Mouse (Mus musculus): Measurements from ENCODE around the gene Serpina7. TPM values are rescaled to one million over a fixed set of nuclear protein-coding genes. Genes with fewer than 3 reads are reported as not detected.

The Serpina7 gene
- not detected in 2 replicates for polyA plus RNA-seq (2012; rRNA removed)

GRCm38 (mm10) chrX:139085077-139085476 is at the start of gene Serpina7:
Gene Serpina7 (minus strand): TSS chrX:139085236.
- H3K4me3 ChIP-seq (ENCODE audit: insufficient read depth, low read length), result no peak within 1 kb of the TSS
- no peaks in the 10 kb centered on the region for H3K4me1 ChIP-seq (ENCODE audit: control insufficient read depth, insufficient read depth, low read length)
- no peak within 1 kb of the TSS for H3K27ac ChIP-seq (ENCODE audit: insufficient read depth, low read length)
- TF ChIP-seq CTCF (IDR thresholded peaks at IDR 0.05; ENCODE audit: extremely low read depth, insufficient read depth, low read length), result no peak
- TF ChIP-seq POLR2A (IDR thresholded peaks at IDR 0.05; ENCODE audit: extremely low read depth, insufficient read depth, low read length), result no peak

DNA sequence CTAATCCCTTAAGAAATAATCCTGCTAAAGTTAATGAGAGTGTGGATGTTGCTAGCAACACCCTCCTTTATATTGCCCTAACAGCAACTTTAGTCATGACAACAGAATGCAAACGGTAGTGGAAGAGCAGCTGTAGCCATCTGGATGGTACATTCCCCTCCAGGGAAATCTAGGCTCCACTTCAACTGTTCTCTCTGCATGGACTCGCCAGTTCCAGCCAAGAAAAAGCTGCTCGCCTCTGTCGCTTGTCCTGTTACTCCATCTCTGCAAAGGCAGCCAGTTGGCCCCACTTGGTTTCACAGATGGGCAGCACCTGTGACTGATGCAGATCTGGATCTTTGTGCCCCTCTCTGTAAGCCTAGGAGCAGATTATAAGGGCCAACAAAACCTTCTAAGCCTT is 49.0 kb upstream of the Serpina7 start:
- Histone ChIP-seq H3K4me3 (ENCODE audit: insufficient read depth, low read length) (no peak overlapping the region), H3K27ac (ENCODE audit: insufficient read depth, low read length) (no peak overlapping the region), H3K4me1 (ENCODE audit: control insufficient read depth, insufficient read depth, low read length) (no peaks in the 10 kb centered on the region)
- no peak for TF ChIP-seq POLR2A (IDR thresholded peaks at IDR 0.05; ENCODE audit: extremely low read depth, insufficient read depth, low read length)
- no peak for TF ChIP-seq CTCF (IDR thresholded peaks at IDR 0.05; ENCODE audit: extremely low read depth, insufficient read depth, low read length)

- no peak for TF ChIP-seq POLR2A (IDR thresholded peaks at IDR 0.05; ENCODE audit: extremely low read depth, insufficient read depth, low read length)
- no peak for TF ChIP-seq CTCF (IDR thresholded peaks at IDR 0.05; ENCODE audit: extremely low read depth, insufficient read depth, low read length)
- no peaks in the 10 kb centered on the region for H3K4me1 ChIP-seq (ENCODE audit: control insufficient read depth, insufficient read depth, low read length)
- no peak overlapping the region for H3K27ac ChIP-seq (ENCODE audit: insufficient read depth, low read length)
- H3K4me3 ChIP-seq (ENCODE audit: insufficient read depth, low read length), result no peak overlapping the region
These were observed 12.2 kb upstream of the Serpina7 start for GRCm38 (mm10) chrX:139097197-139097596.

DNA sequence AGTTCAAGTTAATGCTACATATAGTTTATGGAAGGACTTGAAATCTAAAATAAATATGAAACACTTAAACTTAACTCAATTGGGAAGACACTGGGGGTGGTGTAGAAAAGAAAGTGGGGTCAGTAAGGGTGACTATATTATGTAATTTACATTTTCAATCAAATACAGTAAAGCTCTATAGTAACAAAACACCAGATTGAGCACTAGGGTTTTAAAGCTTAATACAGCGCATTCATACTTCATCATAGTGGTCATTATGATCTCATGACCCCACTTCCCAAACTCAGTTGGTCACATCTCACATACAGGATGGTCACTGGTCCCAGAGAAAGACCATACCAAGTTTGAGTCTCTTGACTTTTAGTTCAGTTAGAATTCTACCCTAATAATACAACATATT is 907 bp upstream of the Serpina7 start, which contains the start of gene 4930513O06Rik:
4930513O06Rik (plus strand) TSS at position 301 of the 400 bp plus-strand sequence.
- Histone ChIP-seq H3K4me1 (ENCODE audit: control insufficient read depth, insufficient read depth, low read length) (no peaks in the 10 kb centered on the region), H3K27ac (ENCODE audit: insufficient read depth, low read length) (no peak within 1 kb of the TSS), H3K4me3 (ENCODE audit: insufficient read depth, low read length) (no peak within 1 kb of the TSS)
- TF ChIP-seq CTCF (IDR thresholded peaks at IDR 0.05; ENCODE audit: extremely low read depth, insufficient read depth, low read length) (no peak), POLR2A (IDR thresholded peaks at IDR 0.05; ENCODE audit: extremely low read depth, insufficient read depth, low read length) (no peak)

GRCm38 (mm10) chrX:139078493-139078892 is 6.5 kb downstream of the Serpina7 start:
- no peak overlapping the region for H3K4me3 ChIP-seq (ENCODE audit: insufficient read depth, low read length)
- no peak for TF ChIP-seq POLR2A (IDR thresholded peaks at IDR 0.05; ENCODE audit: extremely low read depth, insufficient read depth, low read length)
- TF ChIP-seq CTCF (IDR thresholded peaks at IDR 0.05; ENCODE audit: extremely low read depth, insufficient read depth, low read length), result no peak
- H3K27ac ChIP-seq (ENCODE audit: insufficient read depth, low read length), result no peak overlapping the region
- H3K4me1 ChIP-seq (ENCODE audit: control insufficient read depth, insufficient read depth, low read length), result no peaks in the 10 kb centered on the region

DNA sequence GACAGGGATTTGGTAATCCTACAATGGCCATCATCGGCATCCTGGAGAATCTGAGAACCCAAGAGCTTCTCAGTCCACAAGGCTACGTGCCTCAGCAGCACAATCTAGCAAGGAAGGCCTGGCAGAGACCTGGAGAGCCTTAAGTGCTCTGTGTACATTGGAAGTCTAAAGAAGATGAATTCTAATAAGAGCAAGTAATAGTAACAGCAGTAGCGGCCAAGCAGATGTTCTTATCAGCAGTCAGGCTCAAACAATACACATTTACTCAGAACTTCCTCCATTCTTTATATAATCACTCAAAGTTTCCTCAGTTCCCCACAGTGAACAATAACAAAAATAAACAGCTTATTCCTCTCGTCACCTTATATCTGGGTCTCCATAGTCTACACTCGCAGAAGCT is 21.0 kb downstream of the Serpina7 start:
- Histone ChIP-seq H3K4me3 (ENCODE audit: insufficient read depth, low read length) (no peak overlapping the region), H3K4me1 (ENCODE audit: control insufficient read depth, insufficient read depth, low read length) (no peaks in the 10 kb centered on the region), H3K27ac (ENCODE audit: insufficient read depth, low read length) (no peak overlapping the region)
- TF ChIP-seq CTCF (IDR thresholded peaks at IDR 0.05; ENCODE audit: extremely low read depth, insufficient read depth, low read length), result no peak
- no peak for TF ChIP-seq POLR2A (IDR thresholded peaks at IDR 0.05; ENCODE audit: extremely low read depth, insufficient read depth, low read length)

DNA sequence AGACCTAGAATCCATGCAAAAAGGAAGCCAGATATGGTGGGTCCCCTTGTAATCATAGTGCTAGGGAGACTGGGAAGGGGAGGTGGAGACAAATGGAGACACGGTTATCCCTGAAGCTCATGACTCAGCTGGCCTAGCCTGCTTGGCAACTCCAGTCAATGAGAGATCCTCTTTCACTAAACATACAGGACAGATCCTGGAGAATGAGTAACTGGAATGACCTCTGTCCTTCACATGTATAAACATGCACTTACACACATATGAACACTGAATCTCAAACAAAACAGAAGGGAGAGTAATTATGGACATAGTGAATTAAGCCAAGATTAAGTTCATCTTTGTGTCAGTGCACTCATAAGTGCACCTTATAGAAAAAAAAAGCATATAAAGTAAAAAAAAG is 31.9 kb downstream of the Serpina7 start:
- H3K4me3 ChIP-seq (ENCODE audit: insufficient read depth, low read length), result no peak overlapping the region
- no peaks in the 10 kb centered on the region for H3K4me1 ChIP-seq (ENCODE audit: control insufficient read depth, insufficient read depth, low read length)
- no peak for TF ChIP-seq POLR2A (IDR thresholded peaks at IDR 0.05; ENCODE audit: extremely low read depth, insufficient read depth, low read length)
- TF ChIP-seq CTCF (IDR thresholded peaks at IDR 0.05; ENCODE audit: extremely low read depth, insufficient read depth, low read length), result no peak
- H3K27ac ChIP-seq (ENCODE audit: insufficient read depth, low read length), result no peak overlapping the region

- no peak overlapping the region for H3K27ac ChIP-seq (ENCODE audit: insufficient read depth, low read length)
- no peak overlapping the region for H3K4me3 ChIP-seq (ENCODE audit: insufficient read depth, low read length)
- no peaks in the 10 kb centered on the region for H3K4me1 ChIP-seq (ENCODE audit: control insufficient read depth, insufficient read depth, low read length)
- TF ChIP-seq CTCF (IDR thresholded peaks at IDR 0.05; ENCODE audit: extremely low read depth, insufficient read depth, low read length), result no peak
- no peak for TF ChIP-seq POLR2A (IDR thresholded peaks at IDR 0.05; ENCODE audit: extremely low read depth, insufficient read depth, low read length)
These were observed 33.1 kb downstream of the Serpina7 start for GRCm38 (mm10) chrX:139051976-139052375.

- Histone ChIP-seq H3K4me1 (ENCODE audit: control insufficient read depth, insufficient read depth, low read length) (no peaks in the 10 kb centered on the region), H3K4me3 (ENCODE audit: insufficient read depth, low read length) (no peak overlapping the region), H3K27ac (ENCODE audit: insufficient read depth, low read length) (no peak overlapping the region)
- TF ChIP-seq CTCF (IDR thresholded peaks at IDR 0.05; ENCODE audit: extremely low read depth, insufficient read depth, low read length) (no peak), POLR2A (IDR thresholded peaks at IDR 0.05; ENCODE audit: extremely low read depth, insufficient read depth, low read length) (no peak)
These were observed 43.9 kb downstream of the Serpina7 start for GRCm38 (mm10) chrX:139041148-139041547.

DNA sequence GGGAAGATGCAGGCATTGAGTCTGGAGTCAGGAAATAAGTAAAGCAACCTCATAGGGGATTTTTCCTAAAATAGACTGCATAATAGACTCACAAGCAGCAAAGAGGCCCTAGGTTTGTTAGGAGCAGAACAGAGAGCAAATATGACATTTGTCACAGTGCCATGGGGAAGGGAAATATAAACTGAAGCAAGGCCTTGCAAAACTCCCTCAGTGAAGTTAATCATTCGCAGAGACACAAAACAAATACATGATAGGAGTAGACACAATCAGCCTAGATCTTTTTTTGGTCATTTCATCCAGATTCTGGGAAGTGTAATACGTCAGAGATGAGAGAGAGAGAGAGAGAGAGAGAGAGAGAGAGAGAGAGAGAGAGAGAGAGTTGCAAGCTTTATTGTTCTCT is 45.7 kb downstream of the Serpina7 start:
- no peaks in the 10 kb centered on the region for H3K4me1 ChIP-seq (ENCODE audit: control insufficient read depth, insufficient read depth, low read length)
- TF ChIP-seq POLR2A (IDR thresholded peaks at IDR 0.05; ENCODE audit: extremely low read depth, insufficient read depth, low read length) (no peak), CTCF (IDR thresholded peaks at IDR 0.05; ENCODE audit: extremely low read depth, insufficient read depth, low read length) (no peak)
- H3K4me3 ChIP-seq (ENCODE audit: insufficient read depth, low read length), result no peak overlapping the region

More for the DNA sequence above, 45.7 kb downstream of the Serpina7 start:
- H3K27ac ChIP-seq (ENCODE audit: insufficient read depth, low read length), result no peak overlapping the region
